Mouse (Mus musculus): ENCODE measurements at regions not wholly inside any gene's neighbourhood (a gene's known extent, or its start where the extent isn't known, plus 50 kb on each side); places are given as distances from the start of the nearest gene placed in this dataset.
"Not testable (repeated sequence)": the region's sequence is repeated elsewhere in the genome, so short reads cannot be mapped to it uniquely, and the experiment has no call there.

GRCm38 (mm10) chr6:146019699-146020098, 88.3 kb downstream of the Sspn start:
- not testable (repeated sequence) for TF ChIP-seq CTCF (IDR thresholded peaks at IDR 0.05; ENCODE audit: low read depth, low read length); GATA2 (IDR thresholded peaks at IDR 0.05; ENCODE audit: borderline replicate concordance, low read depth, low read length); TAL1 (conservative IDR thresholded peaks at IDR 0.05; ENCODE audit: low read depth, low read length); GATA1 (IDR thresholded peaks at IDR 0.05; ENCODE audit: borderline replicate concordance, low read length); POLR2AphosphoS5 (IDR thresholded peaks at IDR 0.05; ENCODE audit: insufficient replicate concordance, low read depth, low read length)
